Mouse (Mus musculus) urinary bladder, adult 18-20 months (tissue): Measurements from ENCODE around the gene Ppt2.

ENCODE experiments used
- DNase-seq, 2 experiments: peaks; one replicate each; pipeline ENCODE4 v3.0.0; 2022; ENCODE audit warnings: low spot score in 2 of 2, mixed read lengths in 2 of 2

Gene Ppt2

GRCm38 (mm10) chr17:34607997-34608396 lies 20.3 kb downstream of the Ppt2 start:
- no peak for DNase-seq

DNA sequence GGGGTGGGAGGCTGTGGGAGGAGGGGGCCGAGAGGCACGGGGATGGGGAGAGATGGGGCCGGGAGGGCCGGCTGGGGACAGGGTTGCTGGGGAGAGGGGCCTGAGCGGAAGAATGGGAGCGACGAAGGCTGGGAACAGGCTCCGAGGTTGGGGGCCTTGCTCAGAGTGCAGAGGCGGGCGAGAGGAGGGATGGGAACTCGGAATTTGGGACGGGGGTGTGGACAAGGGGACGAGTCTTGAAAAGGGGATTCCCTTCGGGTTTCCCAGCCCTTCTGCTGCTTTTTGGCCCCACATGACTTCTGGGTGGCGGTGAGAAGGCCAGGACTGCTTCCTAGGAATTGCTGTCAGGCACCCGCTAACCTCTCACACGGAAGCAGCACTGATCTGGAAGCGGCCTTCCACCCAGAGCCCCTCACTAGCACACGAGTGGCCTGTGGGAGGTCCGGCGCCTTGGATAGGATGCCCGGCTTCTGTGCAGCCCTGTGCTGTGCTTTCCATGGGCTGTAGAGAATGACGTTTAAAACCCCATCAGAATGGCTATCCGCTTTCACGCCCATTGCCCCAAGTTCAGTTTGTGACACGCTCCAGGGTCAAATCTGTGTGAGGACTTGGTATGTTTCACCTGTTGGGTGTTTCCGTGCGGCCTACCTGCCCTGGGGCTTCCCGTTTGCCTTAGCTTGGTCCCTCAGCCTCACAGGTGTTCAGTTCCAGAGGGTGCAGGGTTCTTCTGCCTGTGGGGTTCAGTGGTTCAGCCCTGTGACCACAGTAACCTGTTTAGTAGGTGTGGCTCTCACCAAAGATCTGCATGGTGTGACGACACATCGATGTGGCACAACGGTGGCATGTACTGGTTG lies 21.9 kb downstream of the Ppt2 start:
- DNase-seq = no peak

DNA sequence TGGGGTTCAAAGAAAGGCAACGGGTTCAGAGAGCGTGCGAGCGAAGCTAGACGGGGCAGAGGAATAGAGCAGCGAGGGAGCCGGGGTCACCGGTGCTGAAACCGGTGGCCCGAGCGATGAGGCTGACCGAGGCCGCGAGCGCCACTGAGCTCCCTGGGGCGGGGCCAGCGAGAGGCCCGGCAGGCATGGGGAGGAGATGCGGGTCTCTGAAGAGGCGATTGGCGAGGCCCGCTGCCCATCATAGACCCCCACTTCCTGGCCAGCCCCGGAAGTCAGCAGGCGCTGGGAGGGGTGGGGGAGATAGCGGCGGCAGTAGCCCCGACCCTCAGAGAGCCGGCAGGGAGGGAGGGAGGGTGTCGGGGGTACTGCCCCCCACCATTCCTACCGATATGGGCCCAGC lies 22.7 kb downstream of the Ppt2 start:
- peak; percentile 95 to 98 for DNase-seq

DNA sequence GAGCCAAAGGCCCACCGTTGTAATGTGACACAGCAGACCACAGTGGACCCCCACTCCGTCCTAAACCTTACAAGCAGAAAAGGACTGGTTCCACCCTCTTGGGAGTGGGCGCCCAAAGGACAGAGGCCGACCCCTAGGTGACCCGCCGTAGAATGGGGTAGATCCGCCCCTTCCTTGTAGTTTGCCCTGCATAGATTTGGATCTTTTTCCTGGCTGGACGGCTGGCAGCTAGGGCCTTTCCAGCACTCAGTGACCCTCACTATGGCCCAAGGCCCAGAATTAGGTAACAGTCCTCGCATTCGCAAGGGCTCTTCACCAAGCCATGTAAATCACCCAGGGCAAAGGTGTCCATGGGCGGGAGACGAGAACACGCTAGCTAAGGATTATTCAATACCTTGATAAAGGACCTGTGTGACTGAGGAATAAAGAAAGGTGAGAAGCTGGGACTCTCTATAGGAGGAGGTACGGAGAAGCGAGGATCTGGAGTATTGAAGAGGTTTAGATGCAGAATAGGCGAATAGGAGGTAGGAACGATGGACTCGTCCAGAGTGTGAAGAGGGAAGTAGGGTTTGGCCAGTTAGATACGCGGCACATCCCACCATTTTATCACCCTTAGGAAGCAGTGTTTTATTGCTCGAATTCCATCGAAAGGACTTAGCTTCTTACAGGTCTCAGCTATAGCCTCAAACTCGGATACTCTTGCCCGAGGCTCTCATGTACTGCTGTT lies 23.6 kb downstream of the Ppt2 start:
- DNase-seq = peak in 1 of 2 experiments; percentile 34

- DNase-seq = peak; percentile 80 to 98
Observed at GRCm38 (mm10) chr17:34604061-34604508, 24.2 kb downstream of the Ppt2 start, which contains the start of gene Agpat1. TSS of gene Agpat1 (plus strand) at chr17:34604262.

DNA sequence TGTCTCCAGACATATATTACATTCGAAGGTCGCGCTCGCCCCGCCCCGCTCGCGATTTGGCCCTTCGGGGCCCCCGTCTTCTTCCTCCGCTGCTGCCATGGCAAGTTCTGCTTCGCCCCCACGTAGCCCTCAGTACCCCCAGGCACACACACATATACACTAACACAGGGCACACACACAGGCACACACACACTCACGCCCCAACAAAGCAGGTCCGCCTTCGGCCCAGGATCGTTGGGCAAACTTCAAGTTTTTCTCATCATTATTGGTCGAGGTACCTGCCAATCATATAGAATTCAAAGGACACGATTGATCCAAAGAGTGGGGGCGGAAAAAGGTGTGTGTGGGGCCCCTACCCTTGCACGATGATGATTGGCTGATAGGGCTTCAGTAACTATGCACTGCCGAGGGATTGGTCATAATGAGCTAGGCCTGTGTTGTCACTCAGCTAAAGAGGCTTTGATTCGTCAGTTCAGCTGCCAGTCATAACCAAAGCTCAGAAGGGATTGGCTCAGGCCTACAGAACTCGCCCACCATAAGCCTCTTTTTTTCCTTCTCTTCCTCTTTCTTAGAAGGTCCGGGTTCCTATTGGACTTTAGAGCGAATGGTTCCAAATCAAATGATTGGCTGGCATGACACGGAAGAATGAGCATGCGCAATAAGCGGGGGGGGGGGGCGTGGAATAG lies 24.8 kb downstream of the Ppt2 start, which contains the start of gene Rnf5:
Gene Rnf5 (minus strand): TSS at position 316 of the 686 bp plus-strand sequence.
- DNase-seq = peak; percentile 94 to 97

DNA sequence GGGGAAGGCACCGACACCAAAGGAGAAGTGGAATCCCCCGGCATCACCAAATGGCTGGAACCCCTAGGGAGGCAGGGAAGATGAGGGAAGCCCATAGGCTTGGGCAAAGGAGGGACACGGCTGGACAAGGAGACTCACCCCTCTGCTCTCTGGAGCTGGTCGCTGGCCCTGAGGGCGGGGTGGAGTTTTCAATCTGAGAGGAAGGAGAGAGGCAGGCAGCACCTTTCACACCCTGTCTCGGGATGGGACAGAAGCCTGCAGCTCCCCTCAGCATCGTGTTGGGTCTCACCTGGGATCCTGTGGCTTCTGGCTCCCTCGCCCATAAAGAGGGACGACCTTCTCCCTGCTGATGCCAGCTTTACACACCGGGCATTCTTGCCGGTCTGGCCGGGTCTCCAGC lies 26.5 kb downstream of the Ppt2 start:
- no peak for DNase-seq

DNA sequence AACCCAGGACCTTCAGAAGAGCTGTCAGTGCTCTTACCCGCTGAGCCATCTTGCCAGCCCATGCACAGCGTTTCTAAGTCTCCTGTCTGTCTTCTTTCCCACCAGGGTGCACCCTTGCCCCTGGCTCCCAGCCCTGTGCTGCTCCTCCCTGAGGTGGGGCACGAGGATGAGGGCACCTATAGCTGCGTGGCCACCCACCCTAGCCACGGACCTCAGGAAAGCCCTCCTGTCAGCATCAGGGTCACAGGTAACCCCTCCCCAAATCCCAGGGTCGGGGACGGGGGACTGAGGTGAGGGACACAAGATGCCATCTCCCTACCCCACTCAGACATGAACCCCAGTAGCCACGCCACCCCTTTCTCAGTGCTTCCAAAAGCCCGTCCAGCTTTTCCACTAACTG lies 28.4 kb downstream of the Ppt2 start:
- no peak for DNase-seq

GRCm38 (mm10) chr17:34597566-34598095 lies 30.7 kb downstream of the Ppt2 start, which contains the start of gene Ager:
TSS of gene Ager (plus strand) at chr17:34597862.
- no peak for DNase-seq

DNA sequence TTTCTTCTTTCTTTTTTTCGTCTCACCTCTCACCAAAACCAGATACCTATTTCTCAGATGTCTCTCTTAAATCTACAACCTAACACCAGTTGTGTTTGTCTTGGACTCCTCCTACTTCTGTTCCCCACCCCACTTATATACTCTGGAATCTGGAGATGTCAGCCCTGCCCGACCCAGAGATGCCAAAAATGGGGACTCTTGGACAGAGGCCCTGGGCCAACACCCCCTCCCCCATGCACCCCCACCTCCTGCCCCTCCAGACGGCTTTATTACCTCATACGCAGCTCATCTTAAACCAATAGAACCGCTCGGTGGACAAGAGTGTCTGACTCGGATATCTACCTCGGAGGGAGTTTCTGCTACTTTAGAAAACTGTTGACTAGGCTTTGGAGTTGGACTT lies 32.2 kb downstream of the Ppt2 start:
- DNase-seq = no peak

DNA sequence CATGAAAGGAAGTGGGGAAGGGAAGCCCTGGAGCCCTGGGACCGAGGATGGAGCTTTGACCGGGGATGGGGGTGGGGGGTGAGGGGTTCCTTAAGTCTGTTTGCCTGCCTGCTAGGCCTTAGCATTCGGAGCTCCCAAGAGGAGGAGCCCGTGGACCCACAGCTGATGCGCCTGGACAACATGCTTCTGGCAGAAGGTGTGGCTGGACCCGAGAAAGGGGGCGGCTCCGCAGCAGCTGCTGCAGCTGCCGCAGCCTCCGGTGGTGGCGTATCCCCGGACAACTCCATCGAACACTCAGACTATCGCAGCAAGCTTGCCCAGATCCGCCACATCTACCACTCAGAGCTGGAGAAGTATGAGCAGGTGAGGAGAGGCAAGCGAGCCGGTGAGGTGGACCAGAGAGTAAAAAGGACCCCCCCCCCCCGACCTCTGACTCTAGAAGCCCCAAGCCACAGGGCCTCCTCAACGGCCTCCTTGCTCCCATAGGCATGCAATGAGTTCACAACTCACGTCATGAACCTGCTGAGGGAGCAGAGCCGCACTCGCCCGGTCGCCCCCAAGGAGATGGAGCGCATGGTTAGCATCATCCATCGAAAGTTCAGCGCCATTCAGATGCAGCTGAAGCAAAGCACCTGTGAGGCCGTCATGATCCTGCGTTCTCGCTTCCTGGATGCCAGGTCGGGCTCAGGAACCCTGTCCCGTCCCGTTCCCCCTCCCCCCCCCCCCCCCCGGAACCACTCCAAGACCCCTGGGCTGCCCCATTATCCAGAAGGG lies 34.4 kb downstream of the Ppt2 start:
- no peak for DNase-seq

DNA sequence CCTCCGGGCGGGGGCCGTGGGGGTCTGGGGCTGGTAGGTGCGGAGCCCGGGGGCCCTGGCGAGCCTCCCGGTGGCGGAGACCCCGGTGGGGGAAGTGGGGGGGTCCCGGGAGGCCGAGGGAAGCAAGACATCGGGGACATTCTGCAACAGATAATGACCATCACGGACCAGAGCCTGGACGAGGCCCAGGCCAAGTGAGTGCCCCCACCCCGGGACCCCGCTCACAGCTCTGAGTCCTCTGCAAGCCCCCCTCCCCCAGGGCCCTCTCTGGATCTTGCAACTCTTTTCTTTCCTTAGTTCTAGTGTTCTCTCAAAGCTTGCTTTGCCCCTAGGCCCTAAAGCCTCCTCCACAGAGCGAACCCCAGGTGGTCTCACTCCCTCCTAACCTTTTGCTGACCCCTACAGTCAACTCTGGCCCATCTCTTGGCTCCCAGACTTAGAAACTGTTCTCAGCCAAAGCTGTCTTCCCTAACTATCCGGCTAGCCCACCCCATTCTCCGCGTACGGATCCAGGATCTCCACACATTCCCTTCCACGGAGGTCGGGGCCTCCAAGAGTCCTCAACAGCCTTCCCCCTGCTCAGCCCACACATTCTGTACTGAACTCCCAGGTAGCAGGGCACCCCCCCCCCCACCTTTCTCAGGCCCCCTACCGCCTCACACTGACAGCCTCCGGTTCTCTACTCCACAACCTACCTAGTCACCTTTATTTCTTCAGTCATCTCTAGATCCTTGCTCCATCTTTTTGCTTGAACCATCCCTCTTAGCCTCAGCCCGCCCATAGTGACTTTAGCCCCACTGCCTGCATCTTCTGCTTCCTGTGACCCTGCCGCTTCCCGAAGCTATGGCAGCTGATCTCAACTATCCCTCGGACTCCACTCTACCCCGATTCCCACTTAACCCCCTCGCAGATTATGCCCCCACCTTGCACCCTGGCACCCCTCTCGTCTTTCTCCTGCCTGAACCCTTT lies 35.4 kb downstream of the Ppt2 start:
- DNase-seq = no peak

DNA sequence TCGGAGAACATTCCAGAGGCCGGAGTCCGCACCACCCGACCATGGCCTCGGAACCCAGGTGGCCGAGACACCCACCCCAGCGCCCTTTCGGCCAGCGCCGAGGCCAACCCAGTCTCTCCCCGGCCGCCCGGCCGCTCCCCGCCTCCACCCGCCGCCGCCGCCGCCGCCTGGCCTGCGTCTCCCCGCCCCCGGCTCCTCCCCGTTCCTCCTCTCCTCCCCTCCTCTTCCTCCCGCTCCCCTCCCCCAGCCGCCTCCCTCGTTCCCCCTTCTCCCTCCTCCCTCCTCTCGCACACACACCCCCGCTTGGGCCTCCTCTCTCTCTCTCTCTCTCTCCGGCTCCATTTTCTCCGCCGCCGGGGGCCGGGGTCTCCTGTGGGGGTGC lies 36.3 kb downstream of the Ppt2 start:
- peak in 1 of 2 experiments; percentile 85 for DNase-seq

GRCm38 (mm10) chr17:34591029-34591993 lies 37.0 kb downstream of the Ppt2 start, which contains the start of gene Pbx2:
TSS of gene Pbx2 (plus strand) at chr17:34591266.
- no peak for DNase-seq

DNA sequence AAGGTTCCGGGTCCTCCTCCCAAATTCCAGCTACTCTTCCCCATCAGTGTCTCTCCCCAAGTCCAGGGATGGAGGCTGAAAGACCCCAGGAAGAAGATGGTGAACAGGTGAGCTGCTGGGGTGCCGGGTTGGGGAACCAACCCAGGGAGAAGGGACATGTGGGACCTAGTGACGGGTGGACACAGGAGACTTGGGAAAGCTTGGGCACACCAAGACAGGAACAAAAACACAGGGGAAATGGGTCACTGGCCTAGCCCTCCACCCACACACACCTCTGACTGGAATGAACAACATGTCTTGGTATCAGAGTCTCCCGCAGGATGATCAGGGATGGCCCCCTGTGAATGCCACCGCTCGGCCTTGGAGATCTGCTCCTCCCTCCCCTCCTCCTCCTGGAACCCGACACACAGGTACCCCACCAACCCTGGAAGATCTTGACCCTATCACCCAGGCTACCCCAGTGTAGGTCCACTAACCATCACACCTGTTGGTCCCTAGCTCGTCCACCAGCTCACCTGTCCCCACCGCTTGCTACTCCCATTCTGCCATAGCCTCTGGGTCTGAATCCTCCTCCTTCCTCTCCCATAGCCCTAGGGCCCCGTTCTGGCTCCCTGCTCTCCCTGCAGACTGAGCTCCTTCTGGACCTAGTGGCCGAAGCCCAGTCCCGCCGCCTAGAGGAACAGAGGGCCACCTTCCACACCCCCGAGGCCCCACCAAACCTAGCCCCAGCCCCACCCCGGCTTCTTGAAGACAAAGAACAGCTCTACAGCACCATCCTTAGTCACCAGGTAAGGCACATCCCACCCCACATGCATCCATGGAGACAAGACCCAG lies 37.9 kb downstream of the Ppt2 start:
- DNase-seq = no peak

DNA sequence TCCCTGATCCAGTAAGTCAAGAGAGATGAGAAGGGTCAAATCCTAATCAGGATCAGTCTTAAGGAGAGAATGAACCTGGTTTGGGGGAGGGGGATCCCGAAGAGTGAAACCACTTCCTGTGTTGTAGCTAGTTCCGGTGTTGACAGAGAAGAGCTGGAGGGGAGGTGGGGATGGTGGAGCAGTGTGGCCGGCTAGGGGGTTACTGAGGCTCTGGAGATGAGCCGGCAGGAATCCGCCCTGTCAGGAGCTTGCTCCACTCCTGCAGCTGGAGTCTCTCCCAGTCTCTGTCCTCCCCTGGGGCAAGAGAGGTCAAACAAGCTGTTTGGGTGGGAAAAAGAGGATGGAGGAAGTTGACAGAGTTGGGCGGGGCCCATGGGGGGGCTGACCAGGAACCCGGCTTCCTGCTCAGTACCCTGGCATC lies 38.6 kb downstream of the Ppt2 start, which contains the start of gene Gpsm3:
Gene Gpsm3 (plus strand): TSS at position 126 of the 421 bp plus-strand sequence.
- DNase-seq = peak in 1 of 2 experiments; percentile 61

DNA sequence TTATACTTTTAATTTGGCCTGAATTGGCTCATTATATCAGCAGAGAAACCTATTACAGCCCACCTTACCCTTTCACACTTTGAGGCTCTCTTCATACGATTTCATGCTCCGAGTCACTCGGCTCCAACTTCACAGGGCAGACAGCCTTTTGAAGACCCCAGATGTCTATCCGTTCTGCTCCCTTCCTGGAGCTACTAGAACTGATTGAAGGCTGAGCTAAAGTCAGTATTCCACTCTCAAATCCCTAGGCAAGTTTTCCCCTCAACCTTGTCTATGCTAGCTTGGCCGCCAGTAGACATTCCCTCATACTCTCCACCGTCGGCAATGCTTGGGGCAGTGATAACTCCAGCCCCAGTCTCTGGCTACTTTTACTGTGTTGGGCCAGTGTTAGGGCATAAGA lies 39.1 kb downstream of the Ppt2 start:
- DNase-seq = no peak

DNA sequence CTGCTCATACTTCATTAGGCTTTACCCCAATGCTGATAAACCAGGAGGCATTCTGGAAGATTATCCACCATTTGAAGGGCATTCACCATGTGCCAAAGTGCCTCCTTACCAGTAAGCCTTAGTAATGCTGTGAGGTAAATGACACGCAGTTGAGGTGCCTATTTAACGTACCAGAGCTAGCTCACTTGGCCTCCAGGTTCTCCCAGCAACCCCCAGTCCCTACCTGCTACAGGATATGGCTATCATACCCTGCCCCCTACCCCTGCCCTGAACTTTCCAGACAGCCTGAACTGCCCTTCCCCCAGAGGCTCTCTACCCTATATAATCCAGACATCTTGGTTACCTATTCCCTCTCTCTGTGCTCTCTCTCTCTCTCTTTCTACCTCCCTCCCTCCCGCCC lies 39.5 kb downstream of the Ppt2 start:
- no peak for DNase-seq
